ENCODE assay signal across 11 mouse cellular contexts in the genomic region with DNA sequence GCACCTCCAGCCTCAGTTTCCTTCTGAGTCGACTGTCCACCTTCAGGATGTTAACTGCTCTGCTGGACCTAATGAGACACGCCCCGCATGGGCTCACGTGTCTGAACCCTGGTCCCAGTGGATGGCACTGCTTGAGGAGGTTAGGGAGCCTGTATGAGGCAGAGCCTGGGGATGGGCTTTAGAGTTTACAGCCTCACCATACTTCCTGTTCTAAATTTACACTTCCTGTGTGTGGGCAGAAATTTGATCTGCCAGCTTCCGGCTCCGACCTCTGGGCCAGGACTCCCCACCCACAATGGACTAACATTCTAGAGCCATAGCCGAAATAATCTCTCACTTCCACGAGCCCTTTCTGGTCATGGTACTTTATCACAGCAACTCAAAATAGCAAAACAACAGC. TPM values are rescaled to one million over a fixed set of nuclear protein-coding genes. Genes with fewer than 3 reads are reported as not detected.
DNase-seq lines count a peak whose midpoint lies in the region; ATAC-seq and TF ChIP-seq lines count a peak whose summit lies in the region.
"Had no signal": no experiment of that assay in that cellular context is flagged by ENCODE, and none has a peak within 500 bp of the region (broad histone marks: within the 10 kb centered on the region; RNA-seq: fewer than 3 reads in every experiment).

No protein-coding gene starts in this region.

- H3K27me3 ChIP-seq in limb, embryonic 10.5 days (ENCODE audit: low read depth, poor library complexity, severe bottlenecking) = no peaks in the 10 kb centered on the region

- no peak overlapping the region for H3K4me3 ChIP-seq in lung, adult 2 months (replicated peaks; ENCODE audit: extremely low read depth, low read depth, low read length)
- H3K4me3 ChIP-seq in limb, embryonic 10.5 days = no peak overlapping the region

- no peak for TF ChIP-seq POLR2A in lung, adult 2 months (IDR thresholded peaks at IDR 0.05; ENCODE audit: borderline replicate concordance, extremely low read depth, low read depth, low read length)

- peaks cover 2% of the 10 kb centered on the region; the same call in 1 of the 2 replicates for H3K36me3 ChIP-seq in limb, embryonic 10.5 days

- DNase-seq in lung, postnatal 10 days = peak; percentile 12
- DNase-seq in lung, adult 2 months = no peak
- peak; percentile 36 for DNase-seq in limb, embryonic 10.5 days (ENCODE audit: low spot score)
- DNase-seq in thymus, postnatal 25 days = peak; percentile 33
- no peak for DNase-seq in layer of hippocampus, postnatal 14 days (ENCODE audit: low spot score in 2 of 2)
- DNase-seq in cerebellum, postnatal 36 days = no peak
- DNase-seq: cerebellum, postnatal 14 days; gastrocnemius, postnatal 14 days; kidney, postnatal 10 days; liver, postnatal 0 days had no signal

- ATAC-seq in activated CD4-positive, CD25-positive, alpha-beta regulatory T cell, adult 4 months = peak; percentile 85
- ATAC-seq: liver, postnatal 0 days had no signal

- no peak overlapping the region for H3K27ac ChIP-seq in limb, embryonic 10.5 days

- TF ChIP-seq CTCF in lung, adult 2 months (IDR thresholded peaks at IDR 0.05; ENCODE audit: insufficient read depth, low read length) = no peak

- WGBS in lung, adult 2 months = 52% methylated on average over 8 of the region's 8 CpGs
- 72% methylated on average over 8 of the region's 8 CpGs for WGBS in limb, embryonic 10.5 days

- no peaks in the 10 kb centered on the region; the same call in none of the 2 replicates for H3K4me1 ChIP-seq in lung, adult 2 months (ENCODE audit: control insufficient read depth, insufficient read depth, low read length)
- H3K4me1 ChIP-seq in limb, embryonic 10.5 days = peaks cover 4% of the 10 kb centered on the region

- H3K9me3 ChIP-seq in limb, embryonic 10.5 days (replicated peaks) = no peaks in the 10 kb centered on the region

RNA-seq across cellular contexts. Expression of gene Arfip1, which starts 35.2 kb away (rescaled TPM):
- 9.4 and 14.2 TPM in 2 replicates for polyA plus RNA-seq in lung, adult 2 months (2012; rRNA removed)
- 10 to 100 TPM; 39.7 to 49.0 TPM for polyA plus RNA-seq in activated CD4-positive, CD25-positive, alpha-beta regulatory T cell, adult 4 months (2017; shearing (Covaris generic))
- polyA plus RNA-seq in limb, embryonic 10.5 days (2016; fragmentation: Nextera tagmentation; extraction: Ambion mirVana) = 25.6 and 30.3 TPM in 2 replicates
- total RNA-seq in layer of hippocampus, postnatal 14 days (2021) = 10 to 100 TPM; 19.3 to 21.8 TPM

RNA-seq across cellular contexts. Expression of gene Tigd4, which starts 46.2 kb away (rescaled TPM):
- 0.04 TPM in 1 of 2 replicates, not detected in the other for polyA plus RNA-seq in lung, adult 2 months (2012; rRNA removed)
- polyA plus RNA-seq in activated CD4-positive, CD25-positive, alpha-beta regulatory T cell, adult 4 months (2017; shearing (Covaris generic)) = not detected
- not detected in 2 replicates for polyA plus RNA-seq in limb, embryonic 10.5 days (2016; fragmentation: Nextera tagmentation; extraction: Ambion mirVana)
- total RNA-seq in layer of hippocampus, postnatal 14 days (2021) = under 1 TPM; 0.12 to 0.21 TPM
- polyA plus RNA-seq: liver, postnatal 0 days had no signal

Comparison
In these comparisons a context has a peak if more than half of its experiments do, and no peak if none do; other contexts are left out.
1. DNase-seq: peak in lung, postnatal 10 days (single experiment), limb, embryonic 10.5 days (single experiment) and thymus, postnatal 25 days (single experiment); none in lung, adult 2 months (single experiment), layer of hippocampus, postnatal 14 days (0 of 2) and cerebellum, postnatal 36 days (0 of 2).